Mouse (Mus musculus) CD4-positive, CD25-positive, alpha-beta regulatory T cell, adult 2 months (primary cell): ENCODE results near the gene 4933406M09Rik.

Experiments
- DNase-seq: peaks from one replicate; pipeline ENCODE4 v3.0.0-alpha.2; 2012; ENCODE audit warnings: low read depth, low spot score

4933406M09Rik gene

DNA sequence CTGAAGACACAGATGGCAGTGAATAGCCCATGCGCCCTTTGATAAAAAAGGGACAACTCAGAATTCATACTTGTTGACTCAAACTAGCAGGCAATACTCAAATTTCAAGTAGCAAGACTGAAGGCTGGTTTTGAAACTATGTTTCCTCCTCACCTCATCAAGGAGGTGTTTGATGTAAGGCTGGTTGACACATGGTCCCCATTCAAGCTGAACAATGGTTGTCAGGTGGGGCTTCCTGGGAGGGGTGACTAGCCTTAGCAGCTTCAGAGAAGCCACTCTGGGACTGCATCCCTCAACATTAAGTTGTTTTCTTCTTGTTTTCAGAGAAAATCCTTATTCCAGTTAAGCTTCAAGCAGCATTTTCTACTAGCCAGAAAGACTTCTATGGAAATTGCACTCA is at the start of gene 4933406M09Rik:
4933406M09Rik (plus strand) TSS at position 275 of the 400 bp plus-strand sequence.
- DNase-seq, result no peak

DNA sequence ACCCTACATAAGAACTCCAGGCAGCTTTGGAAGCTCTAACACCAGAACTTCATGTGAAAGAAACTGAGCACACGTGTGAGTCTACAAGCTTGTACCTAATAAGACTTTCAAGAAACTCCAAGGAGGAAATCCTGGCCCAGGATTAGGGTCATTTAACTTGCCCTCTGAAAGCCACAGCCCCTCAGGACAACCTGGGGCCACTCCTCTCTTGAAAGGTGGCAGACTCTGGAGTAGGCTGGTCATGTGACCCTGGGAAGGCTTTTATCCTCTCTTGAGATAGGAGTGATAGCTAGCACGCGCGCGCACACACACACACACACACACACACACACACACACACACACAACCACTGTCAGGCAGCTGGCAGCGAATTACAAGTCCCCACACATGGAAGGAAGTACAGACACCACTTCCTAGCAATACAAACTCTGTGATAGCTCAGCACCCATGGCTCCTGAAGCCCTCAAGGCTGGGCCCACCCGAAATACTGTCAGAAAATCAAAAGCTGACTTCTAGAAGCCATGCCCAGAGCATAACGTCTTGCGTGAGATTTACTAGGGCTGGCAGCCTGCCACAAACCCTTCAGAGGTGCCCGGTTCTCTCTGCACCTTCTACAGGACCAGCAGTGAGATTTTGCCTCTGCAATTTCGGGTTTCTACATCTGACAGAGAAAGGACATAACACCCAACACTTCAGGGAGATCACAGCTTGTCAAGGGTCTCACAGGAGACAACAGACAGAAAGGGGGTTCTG is 48.6 kb upstream of the 4933406M09Rik start:
- DNase-seq, result no peak

DNA sequence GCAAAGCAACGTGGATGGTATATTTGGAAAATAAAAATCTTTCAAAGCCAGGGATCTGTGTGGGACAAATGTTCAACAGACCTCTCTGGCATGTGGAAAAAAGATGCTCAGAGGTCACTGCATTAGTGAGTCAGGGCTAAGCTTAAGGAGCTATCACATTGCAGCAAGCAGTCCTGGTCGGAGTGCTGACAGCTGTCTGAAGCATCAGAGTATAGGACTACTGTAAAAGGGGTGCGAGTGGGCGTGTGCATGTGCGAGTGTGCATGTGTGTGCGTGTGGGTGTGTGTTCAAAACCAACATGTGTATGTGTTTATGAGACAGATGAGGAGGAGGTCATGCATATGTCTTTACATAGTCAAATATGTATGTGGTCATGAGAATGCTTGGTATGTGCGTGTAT is 46.6 kb upstream of the 4933406M09Rik start:
- DNase-seq, result no peak

DNA sequence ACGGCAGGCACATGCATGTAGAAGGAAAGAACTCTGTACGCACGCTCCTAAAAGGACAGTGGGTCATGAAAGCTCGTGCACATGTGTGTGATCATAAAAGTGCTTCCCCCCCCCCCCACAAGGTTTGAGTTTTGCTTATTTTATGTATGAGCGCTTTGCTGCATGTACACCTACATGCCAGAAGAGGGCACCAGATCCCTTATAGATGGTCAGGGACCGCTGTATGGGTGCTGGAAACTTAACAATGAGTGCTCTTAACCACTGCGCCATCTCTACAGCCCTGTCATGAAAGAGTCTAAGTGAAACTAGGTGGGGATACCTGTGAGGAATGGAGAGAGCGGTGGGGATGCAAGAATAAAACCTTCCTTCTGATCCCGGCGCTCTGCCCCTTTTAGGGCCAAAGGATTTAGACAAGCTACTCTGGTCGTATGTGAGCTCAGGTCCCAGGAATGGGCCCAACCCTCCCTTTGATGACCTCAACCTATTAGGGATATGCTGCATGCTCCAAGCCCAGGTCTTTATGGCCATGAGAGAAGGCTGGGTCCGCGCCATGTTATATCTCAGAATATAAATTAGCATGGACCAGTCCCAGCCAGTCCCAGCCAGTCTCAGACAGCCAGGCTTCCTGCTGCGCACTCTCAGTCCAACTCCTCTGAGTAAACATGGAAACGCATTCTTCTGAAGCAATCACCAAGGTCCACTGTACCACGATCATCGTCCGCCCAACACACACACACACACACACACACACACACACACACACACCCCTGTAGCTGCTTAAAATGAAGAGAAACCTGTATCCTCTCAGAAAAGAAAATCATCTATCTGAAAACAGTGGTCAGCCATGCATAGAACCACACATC is 45.8 kb upstream of the 4933406M09Rik start:
- no peak for DNase-seq

DNA sequence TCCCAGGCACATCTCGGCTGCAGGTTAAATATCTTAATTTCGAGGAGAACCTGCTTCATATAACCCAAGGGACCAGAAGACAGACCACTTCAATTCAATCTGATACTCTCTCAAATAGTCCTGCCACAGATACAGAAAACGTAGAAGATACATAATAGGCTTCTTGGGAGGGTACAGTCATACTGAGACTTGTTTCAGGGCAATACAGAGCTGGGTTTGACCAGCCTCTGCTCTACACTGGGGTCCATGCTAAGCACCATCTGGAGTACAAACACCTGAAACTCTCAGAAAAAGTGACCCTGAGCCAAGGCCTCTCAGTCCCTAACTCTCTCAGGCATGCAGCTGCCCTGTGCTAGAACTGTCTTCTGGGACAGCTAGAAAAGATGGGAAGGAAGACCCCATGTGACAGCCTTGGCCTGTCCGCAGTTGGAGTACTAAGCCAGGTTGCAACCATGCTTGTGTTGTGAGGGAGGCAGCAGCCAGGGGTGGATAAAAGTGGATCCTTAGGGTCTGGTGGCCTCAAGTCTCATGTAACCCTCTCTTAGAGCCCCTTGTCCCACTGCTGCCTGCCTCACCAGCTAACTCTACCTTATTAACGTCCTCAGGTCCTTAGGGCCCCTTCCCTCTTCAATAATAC is 44.0 kb upstream of the 4933406M09Rik start:
- no peak for DNase-seq

DNA sequence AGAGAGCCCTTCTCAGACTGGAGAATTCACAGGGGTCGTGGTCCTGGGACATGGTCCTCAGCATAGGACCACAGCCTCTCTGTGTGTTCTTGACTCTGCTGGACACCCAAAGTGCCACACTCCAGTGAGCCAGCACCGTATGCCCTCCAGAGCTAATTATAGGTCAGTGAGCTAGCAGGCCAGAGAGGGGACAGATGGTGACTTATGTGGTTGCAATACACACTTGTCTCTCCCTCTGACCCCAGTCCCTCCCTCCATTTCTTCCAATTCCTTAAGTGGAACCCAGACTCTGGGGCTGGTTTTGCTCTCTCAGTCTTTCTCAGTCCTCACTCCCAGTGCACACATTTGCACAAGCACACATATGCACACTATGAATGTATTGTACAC is 43.5 kb upstream of the 4933406M09Rik start:
- DNase-seq, result no peak

DNA sequence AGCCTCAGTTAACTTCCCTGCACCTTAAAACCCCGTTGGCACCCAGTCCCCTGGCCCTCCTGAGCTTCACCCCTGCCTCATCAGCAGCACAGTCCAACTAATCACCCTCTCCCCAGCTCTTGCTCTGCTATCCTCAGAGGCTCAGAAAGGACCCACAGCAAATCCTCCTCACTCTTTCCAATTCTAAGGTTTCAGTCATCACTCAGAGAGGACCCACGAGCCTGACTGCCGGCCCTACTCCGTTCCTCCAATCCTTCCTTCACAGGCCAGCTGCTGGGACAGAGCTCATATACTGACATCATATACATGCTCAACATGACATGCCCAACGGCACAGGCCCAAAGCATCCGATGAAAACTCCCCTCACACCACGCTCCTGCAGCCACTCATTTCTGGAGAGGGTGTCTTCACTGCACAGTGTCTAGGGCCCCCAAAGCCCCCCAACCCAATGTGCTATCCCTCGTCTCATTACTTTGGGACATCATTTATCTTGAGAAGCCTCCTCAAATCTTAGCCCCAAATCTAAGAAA is 42.9 kb upstream of the 4933406M09Rik start:
- no peak for DNase-seq

DNA sequence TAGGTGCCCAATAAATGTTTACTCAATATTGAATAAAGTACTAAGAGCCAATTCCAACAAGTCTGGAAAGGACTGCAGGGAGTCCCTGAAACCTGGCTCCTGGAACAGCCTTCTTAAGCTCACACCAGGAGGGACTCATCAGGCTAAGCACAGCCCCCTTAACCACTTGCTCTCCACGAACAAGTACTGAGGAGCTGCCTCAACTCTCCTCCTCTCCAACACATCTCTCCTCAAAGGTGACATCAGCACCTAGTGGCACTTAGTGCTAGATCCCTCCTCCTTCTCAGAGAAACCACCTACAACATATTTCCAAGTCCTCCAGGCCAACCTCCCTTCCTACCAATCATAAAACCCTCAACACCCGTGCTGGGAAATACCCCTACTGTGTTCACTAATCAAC is 42.2 kb upstream of the 4933406M09Rik start:
- DNase-seq, result no peak

DNA sequence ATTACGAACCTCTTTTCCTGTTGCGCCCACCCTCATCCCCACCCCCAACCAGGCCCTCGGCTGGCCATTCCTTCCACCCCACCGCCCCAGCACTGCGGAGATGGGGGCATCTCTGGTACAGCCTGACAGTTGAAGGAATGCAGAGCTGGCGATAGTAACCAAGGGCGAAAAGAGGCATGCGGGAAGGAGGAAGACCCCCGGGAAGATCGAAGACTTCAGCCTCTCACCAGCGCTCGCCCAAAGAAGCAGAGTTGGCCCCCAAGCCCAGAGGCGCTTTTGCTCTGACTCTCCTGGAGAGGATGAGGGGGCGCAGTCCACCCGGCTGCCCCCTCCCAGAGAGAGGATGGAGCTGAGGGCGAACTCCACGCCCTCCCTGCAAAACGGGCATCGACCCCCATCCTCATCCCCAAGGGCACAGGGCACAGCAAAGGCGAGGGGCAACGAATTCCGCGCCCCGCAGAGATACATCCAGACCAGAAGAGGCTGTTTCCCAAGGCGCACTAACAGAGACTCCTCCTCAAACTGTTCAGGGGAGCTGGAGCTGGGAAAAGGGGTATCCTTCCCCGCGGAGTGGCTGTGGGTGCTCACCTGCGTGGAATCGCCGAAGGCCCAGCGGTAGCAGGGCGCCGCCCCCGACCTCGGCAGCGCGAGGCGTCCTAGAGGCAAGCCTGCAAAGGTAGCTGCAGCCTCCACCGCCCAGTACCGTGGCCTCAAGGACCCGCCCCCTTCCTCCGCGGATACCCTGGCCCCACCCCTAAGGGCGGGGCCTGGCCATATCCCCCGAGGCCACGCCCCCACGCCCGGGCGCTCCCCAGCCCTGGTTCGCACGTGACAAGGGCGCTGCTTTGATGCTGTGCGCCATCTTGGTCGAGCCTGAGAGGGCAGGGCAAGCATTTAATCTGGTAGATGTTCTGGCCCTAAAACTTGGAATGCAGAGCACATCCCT is 41.5 kb upstream of the 4933406M09Rik start:
- DNase-seq, result peak; percentile 84

DNA sequence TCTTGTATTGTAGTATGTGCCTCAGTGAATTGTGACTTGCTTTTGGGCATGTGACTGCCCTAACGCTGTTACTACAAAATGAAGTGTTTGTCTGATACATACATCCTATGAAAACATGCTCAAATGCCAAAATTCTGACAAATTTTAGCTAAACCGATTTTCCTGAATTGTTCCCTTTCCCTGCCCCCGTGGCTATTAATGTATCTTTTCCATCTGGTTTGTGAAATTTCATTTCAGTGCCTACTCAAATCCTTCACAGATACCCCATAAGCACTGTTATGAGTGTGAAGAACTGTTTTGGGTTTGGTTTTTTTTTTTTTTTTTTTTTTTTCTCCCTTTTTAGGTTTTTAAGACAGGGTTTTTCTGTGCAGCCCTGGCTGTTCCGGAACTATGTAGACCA is 40.7 kb upstream of the 4933406M09Rik start:
- no peak for DNase-seq

DNA sequence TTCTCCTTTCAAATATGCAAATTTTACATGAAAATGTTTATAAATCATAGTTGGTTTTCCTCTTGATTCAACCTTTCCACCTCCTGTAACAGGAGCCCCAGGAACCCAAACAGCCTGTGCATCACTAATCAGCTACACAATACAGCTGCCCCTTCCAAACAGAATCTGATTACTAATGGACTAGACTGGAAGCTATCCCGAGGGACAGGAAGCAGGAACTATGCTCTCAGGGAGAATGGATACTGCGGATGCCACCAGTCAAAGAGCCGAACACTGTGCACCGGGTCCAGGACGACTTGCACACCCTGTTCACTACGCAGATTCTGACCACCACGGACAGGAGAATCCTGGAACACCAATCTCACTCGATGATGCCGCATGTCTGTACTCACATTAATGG is 37.9 kb upstream of the 4933406M09Rik start:
- no peak for DNase-seq

DNA sequence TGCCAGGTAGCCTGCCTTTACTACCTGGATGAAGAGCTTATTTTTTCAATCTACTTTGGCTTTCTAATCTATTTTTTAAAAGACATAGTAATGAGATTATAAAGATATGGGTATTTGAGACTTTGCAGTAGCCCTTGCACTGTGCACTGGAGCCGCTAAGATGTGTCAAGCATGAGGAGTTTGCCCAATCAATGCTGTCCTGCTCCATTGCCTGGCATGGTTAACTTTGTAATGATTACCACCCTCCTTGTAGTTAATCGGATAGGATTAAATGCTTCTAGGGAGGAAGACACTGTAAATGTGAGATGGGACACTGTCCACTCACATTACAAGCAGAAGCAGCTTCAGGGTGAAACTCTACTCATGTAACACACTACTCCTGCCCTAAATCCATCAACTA is 32.4 kb upstream of the 4933406M09Rik start:
- no peak for DNase-seq

DNA sequence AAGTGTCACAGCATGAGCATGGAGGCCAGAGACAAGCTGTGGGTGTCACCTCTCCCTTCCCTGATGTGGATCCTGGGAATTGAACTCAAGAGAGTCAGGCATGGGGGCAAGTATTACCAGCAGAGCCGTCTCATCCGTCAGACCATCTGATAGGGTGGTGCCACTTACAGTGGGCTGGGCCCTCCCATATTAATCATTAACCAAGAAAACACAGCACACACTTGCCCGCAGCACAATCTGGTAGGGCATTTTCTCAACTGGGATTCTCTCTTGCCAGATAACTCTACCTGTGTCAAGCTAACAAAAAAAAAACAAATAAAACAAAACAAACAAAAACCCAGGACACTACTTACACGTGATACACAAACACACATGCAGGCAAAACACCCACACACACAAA is 28.3 kb upstream of the 4933406M09Rik start:
- no peak for DNase-seq

DNA sequence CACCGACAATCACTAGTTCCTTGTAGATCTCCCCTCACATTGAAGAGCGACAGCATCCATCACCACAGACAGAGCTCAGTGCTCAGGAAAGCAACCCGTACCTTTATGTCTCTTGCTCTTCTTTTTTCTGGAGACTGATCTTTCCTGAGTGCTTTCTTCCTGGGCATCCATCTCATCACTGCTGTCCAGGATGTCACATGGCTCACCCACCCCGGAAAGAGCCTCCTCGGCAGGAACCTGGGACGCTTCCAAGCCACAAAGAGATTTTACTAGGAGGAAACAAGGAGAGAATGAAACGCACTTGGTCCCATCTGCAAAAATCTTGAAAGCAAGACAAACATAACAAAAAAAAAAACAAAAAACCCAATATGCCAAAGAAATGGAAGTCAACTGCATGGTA is 25.1 kb upstream of the 4933406M09Rik start:
- no peak for DNase-seq

DNA sequence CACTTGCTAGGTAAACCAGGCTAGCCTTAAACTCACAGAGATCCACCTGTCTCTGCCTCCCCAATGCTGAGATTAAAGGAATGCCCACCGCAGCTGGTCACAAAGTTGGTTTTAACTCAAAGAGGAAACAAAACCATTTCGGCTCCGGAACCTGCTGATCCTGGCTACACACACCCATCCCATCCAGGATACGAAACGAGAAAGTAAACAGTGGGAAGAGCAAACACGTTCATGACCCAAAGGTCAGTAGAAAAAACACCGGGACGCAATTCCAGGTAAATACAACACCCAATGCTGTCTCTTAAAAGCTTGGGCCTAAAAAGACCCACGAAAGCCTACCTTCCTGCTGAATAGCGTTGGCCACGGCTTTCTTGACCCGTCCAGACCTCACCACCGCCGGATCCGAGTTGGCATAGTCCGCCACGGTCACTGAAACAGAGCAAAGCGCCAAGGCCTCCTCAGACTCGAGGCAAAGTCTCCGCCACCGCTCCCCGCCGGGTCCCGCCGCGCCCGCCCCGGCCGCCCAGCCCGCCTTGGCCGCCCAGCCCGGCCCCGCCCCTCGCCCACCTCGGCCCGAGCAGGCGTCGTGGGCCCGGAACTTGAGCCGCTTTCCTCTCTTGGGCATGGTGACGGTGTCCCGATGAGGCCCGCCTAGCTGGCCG is 24.4 kb upstream of the 4933406M09Rik start:
- no peak for DNase-seq

DNA sequence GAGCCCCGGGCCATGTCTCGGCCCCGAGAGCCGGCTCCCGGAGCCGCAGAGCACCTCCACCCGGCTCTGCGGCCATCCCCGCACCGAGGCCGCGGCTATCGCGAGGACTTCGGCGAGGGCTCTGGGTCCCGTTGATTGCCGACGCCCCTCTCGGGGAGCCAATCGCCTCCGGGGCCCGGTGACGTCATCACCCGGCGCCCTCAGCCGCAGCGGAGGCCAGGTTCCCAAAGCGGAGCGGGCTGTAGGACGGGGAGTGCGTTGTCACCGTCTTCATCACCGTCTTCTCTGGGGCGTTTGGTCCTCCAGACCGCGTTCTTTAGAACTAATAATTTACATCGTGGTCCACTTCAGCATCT is 23.9 kb upstream of the 4933406M09Rik start, which contains the start of gene Tmem183a:
Tmem183a (minus strand) TSS at position 123 of the 356 bp plus-strand sequence.
- DNase-seq, result peak; percentile 98

DNA sequence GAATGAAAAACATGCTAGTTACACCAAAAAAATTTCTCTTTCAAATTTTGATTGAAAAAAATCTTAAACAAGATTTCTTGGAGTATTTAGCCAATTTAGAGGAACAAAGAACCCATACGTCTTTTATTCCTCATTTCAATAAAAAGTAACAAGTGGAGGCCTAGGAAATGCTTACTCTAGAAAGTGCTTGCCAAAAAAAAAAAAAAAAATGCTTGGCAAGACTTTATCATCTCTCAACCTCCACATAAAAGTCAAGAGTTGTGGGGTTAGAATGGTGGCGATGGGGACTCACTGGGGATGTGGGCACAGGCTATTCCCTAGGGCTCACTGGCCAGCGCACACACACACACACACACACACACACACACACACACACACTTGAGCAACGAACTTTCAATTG is 22.5 kb upstream of the 4933406M09Rik start:
- DNase-seq, result no peak

DNA sequence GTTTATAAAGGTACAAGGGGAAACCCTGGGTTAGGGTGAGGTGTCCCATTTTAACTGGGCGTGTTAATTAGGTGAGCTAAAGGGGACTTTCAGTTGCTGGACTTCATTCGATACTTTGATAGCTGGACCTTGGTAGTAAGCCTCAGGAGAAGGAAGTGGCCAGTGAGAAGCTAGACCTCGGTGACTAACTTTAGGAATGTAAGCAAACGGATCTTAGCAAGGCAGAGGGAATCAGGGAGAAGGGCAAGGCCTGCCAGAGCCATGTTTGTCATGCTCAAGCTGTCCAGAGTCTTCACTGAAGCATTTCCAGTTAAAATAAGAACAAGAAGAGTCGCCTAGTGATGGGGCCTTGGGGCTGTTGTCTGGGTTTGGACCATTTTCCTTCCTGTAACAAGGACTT is 20.2 kb upstream of the 4933406M09Rik start:
- DNase-seq, result no peak

DNA sequence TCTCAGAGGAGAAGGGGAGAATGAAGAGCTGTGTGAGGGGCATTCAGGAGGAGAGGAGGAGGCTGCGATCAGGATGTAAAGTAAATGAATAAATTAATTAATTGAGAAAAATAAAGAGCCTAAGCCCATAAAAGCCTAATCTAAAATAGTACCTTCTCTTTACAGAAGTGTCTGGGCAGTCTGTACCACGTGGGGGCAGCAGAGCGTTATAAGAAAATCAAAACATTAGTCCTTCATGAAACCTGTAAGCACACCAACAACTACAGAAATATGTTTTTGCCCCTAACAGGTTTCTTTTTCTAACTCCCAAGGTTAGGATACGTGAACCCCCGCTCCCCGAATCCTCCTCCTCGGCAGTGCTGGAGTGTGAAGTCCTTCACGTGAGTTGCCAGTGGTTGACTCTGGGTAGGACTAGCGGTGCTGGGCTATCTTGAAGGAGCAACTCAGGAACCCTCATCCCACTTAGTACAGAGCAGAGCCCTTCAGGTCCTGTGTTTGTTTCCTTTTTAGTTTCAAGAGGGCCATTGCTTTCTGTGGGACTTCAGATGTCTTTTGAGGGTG is 16.9 kb upstream of the 4933406M09Rik start:
- peak; percentile 64 for DNase-seq

DNA sequence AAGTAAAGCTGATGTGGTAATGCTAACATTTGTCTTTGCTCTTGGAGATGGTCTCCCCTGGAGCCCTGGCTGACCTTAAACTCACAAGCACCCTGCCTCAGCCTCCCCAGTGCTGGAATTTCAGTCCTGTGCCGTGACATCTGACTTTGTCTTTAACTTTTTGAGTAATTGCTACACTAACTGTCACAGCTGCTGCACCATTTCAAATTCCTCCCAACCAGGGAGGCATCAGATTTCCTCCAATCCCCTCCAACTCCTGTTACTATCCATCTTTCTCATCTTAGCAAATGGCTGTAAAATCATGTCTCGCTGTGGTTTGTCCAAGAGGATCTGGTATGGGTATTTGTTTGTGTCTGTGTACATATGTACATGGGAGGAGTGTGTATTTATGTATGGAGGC is 11.6 kb upstream of the 4933406M09Rik start:
- no peak for DNase-seq
